Mouse (Mus musculus): Measurements from ENCODE around the gene Ttc21a. TPM values are rescaled to one million over a fixed set of nuclear protein-coding genes. Genes with fewer than 3 reads are reported as not detected.

Gene Ttc21a
- polyA plus RNA-seq, 1 experiment from 2014 or later = 0.39 TPM

DNA sequence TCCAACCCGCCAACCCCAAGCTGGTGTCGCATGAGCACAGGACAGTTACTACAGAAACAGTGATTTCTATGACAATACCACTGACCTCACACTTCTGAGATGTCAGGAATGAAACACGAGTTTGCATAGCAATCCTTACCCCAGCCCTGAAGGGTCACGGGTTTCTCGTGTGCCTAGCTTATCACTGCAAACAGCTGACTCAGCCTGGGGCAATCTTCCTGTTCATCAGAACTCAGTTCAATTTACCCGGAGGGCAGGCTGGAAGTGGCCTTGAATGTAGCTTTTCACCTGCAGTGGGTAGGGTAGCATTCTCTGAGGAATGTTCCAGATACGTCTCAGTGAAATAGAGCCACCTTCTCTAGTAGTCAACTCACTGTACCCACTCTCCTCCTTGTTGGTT lies 56.8 kb downstream of the Ttc21a start:
- H3K36me3 ChIP-seq (ENCODE audit: control insufficient read depth, insufficient read depth) = no peaks in the 10 kb centered on the region
- H3K9me3 ChIP-seq (replicated peaks; ENCODE audit: control insufficient read depth, low read length) = no peaks in the 10 kb centered on the region
- no peaks in the 10 kb centered on the region for H3K27me3 ChIP-seq (ENCODE audit: control insufficient read depth, insufficient read depth, low read length)
- H3K27ac ChIP-seq (ENCODE audit: low read length) = no peak overlapping the region
- ATAC-seq (replicated peaks; ENCODE audit: extremely low read depth, insufficient read depth, low FRiP score) = no peak
- no peak overlapping the region for H3K9ac ChIP-seq (ENCODE audit: low read length)
- no peak overlapping the region for H3K4me2 ChIP-seq (ENCODE audit: low read depth, low read length)
- no peak overlapping the region for H3K4me3 ChIP-seq (ENCODE audit: low read length)
- no peaks in the 10 kb centered on the region for H3K4me1 ChIP-seq (ENCODE audit: control insufficient read depth, insufficient read depth, low read length)
- WGBS = 53% methylated on average over 7 of the region's 7 CpGs

DNA sequence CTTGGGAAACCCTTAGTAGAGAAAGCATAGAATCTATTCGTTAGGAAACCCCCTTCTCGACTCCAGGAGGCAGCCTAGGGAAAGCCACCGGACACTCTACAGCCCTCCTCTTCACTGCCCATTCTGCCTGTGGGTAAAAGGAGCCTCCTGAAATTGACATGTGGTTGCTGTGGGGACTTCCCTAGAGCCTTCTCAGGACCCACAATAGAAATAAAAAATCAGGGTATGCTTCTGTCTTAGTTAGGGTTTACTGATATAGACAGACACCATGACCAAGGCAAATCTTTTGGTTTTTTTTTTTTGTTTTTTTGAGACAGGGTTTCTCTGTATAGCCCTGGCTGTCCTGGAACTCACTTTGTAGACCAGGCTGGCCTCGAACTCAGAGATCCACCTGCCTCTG lies 58.7 kb downstream of the Ttc21a start:
- Histone ChIP-seq H3K9me3 (replicated peaks; ENCODE audit: control insufficient read depth, low read length) (no peaks in the 10 kb centered on the region), H3K9ac (ENCODE audit: low read length) (no peak overlapping the region), H3K4me1 (ENCODE audit: control insufficient read depth, insufficient read depth, low read length) (peaks cover 4% of the 10 kb centered on the region), H3K4me2 (ENCODE audit: low read depth, low read length) (no peak overlapping the region), H3K4me3 (ENCODE audit: low read length) (no peak overlapping the region), H3K27ac (ENCODE audit: low read length) (no peak overlapping the region), H3K36me3 (ENCODE audit: control insufficient read depth, insufficient read depth) (no peaks in the 10 kb centered on the region), H3K27me3 (ENCODE audit: control insufficient read depth, insufficient read depth, low read length) (no peaks in the 10 kb centered on the region)
- 70% methylated on average over 4 of the region's 4 CpGs for WGBS
- no peak for ATAC-seq (replicated peaks; ENCODE audit: extremely low read depth, insufficient read depth, low FRiP score)

DNA sequence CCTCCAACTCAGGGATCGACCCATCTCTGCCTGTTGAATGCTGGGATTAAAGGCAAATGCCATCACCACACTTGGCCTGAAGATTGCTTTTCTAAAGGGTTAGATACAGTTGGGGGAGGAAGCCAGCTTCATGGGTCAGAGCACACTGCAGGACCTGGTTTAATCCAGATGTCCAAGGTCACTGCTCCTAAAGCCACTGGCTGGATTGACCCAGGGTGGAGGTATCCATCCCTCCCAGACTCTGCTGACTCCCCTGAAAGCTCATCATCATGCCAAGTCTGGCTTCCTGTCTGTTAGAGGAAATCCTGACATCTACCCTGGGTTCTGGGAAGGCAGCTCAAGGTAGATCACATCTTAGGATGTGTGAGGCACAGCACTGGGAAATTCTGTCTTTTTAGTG lies 61.4 kb downstream of the Ttc21a start:
- no peak overlapping the region for H3K9ac ChIP-seq (ENCODE audit: low read length)
- peaks cover 12% of the 10 kb centered on the region for H3K4me1 ChIP-seq (ENCODE audit: control insufficient read depth, insufficient read depth, low read length)
- H3K9me3 ChIP-seq (replicated peaks; ENCODE audit: control insufficient read depth, low read length) = no peaks in the 10 kb centered on the region
- H3K27ac ChIP-seq (ENCODE audit: low read length) = no peak overlapping the region
- no peaks in the 10 kb centered on the region for H3K36me3 ChIP-seq (ENCODE audit: control insufficient read depth, insufficient read depth)
- no peak overlapping the region for H3K4me2 ChIP-seq (ENCODE audit: low read depth, low read length)
- no peaks in the 10 kb centered on the region for H3K27me3 ChIP-seq (ENCODE audit: control insufficient read depth, insufficient read depth, low read length)
- no peak for ATAC-seq (replicated peaks; ENCODE audit: extremely low read depth, insufficient read depth, low FRiP score)
- H3K4me3 ChIP-seq (ENCODE audit: low read length) = no peak overlapping the region
- 77% methylated on average over 1 of the region's 1 CpGs for WGBS

DNA sequence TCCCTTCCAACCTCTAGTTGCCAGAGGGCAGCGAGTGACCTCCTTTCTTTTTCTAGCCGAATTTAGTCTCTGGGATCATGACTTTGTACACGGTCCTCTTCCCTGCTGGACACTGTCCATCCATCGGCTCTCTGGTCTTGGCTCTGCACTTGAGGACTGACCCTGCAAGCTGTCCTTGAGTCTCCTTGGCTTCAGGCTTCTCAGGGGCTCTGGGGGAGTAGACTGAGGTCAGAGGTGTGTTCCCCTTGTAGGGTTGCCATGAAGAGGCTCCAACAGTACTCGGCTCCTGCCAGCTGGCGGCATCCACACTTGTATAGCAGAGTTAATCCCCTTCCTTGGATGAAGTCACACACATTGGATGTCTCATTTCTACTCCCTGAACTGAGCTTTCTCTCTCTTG lies 62.2 kb downstream of the Ttc21a start:
- no peaks in the 10 kb centered on the region for H3K27me3 ChIP-seq (ENCODE audit: control insufficient read depth, insufficient read depth, low read length)
- H3K36me3 ChIP-seq (ENCODE audit: control insufficient read depth, insufficient read depth) = no peaks in the 10 kb centered on the region
- no peak overlapping the region for H3K9ac ChIP-seq (ENCODE audit: low read length)
- no peak for ATAC-seq (replicated peaks; ENCODE audit: extremely low read depth, insufficient read depth, low FRiP score)
- no peak overlapping the region for H3K4me3 ChIP-seq (ENCODE audit: low read length)
- H3K4me2 ChIP-seq (ENCODE audit: low read depth, low read length) = no peak overlapping the region
- H3K4me1 ChIP-seq (ENCODE audit: control insufficient read depth, insufficient read depth, low read length) = peaks cover 12% of the 10 kb centered on the region
- 70% methylated on average over 6 of the region's 6 CpGs for WGBS
- no peaks in the 10 kb centered on the region for H3K9me3 ChIP-seq (replicated peaks; ENCODE audit: control insufficient read depth, low read length)
- 0 out of 2 replicates have a peak overlapping the region, but pooled peaks have one; percentile 24 for H3K27ac ChIP-seq (ENCODE audit: low read length)

DNA sequence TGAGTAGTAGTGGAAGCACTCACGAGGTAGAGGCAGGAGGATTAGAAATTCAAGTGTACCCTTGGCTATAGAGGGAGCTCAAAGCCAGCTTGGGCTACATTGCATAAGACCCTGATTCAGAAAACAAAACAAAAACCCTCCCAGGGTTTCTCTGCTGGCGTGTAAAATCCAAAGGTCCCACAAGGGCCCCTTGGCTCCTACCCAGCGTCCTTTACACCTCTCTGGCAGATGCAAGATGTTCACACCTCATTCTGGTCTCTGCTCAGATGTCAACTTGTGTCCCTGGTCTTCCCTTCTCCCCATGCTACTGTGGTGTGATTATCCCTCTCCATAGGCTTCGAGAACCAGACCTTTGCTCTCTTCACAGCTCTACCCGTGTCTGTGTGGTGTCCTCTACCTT lies 63.4 kb downstream of the Ttc21a start:
- Histone ChIP-seq H3K4me3 (ENCODE audit: low read length) (no peak overlapping the region), H3K4me1 (ENCODE audit: control insufficient read depth, insufficient read depth, low read length) (peaks cover 12% of the 10 kb centered on the region), H3K9ac (ENCODE audit: low read length) (no peak overlapping the region), H3K27ac (ENCODE audit: low read length) (no peak overlapping the region; the same call in 1 of the 2 replicates), H3K4me2 (ENCODE audit: low read depth, low read length) (no peak overlapping the region), H3K9me3 (replicated peaks; ENCODE audit: control insufficient read depth, low read length) (no peaks in the 10 kb centered on the region), H3K36me3 (ENCODE audit: control insufficient read depth, insufficient read depth) (no peaks in the 10 kb centered on the region), H3K27me3 (ENCODE audit: control insufficient read depth, insufficient read depth, low read length) (no peaks in the 10 kb centered on the region)
- ATAC-seq (replicated peaks; ENCODE audit: extremely low read depth, insufficient read depth, low FRiP score) = no peak
- 66% methylated on average over 5 of the region's 5 CpGs for WGBS

DNA sequence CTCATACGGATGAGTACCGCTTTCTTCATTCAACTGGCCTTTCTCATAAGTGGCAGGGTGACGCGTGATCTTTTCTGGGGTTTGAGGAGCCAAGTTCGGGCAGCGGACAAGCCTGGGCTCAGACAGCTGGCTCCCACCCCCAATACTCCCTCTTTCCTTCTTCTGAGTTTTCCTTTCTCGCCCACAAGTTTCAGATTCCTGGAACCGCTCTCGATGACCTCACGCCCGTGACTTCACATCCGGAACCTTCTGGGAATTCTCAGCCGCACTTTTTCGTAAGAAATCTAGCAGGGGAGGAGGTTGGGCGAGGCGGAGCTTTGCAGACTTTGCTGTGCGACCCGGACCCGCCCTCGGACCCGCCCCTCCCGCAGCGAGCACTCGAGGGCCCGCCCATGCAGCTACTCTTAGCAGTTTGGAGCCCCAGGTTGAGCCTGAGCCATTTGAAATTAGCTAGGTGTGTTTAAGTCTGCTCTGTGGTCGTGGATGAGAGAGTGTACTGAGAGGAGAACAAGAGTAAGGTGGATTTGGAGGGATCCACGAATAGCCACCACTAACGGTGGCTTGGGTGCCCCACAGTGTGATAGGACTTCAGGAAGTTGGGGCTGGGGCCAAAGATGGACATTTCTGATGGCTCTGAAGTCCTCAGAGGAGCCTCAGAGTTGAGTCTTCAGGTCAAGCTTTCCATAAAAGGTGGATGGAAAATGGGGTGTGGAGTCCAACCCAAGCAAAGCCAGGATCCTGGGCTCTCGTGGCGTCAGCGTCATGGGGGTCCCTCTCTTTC lies 64.7 kb downstream of the Ttc21a start:
- Histone ChIP-seq H3K9me3 (replicated peaks; ENCODE audit: control insufficient read depth, low read length) (no peaks in the 10 kb centered on the region), H3K27me3 (ENCODE audit: control insufficient read depth, insufficient read depth, low read length) (no peaks in the 10 kb centered on the region), H3K4me3 (ENCODE audit: low read length) (peak overlapping the region; percentile 55), H3K27ac (ENCODE audit: low read length) (peak overlapping the region; percentile 86), H3K36me3 (ENCODE audit: control insufficient read depth, insufficient read depth) (no peaks in the 10 kb centered on the region), H3K9ac (ENCODE audit: low read length) (peak overlapping the region; percentile 76), H3K4me1 (ENCODE audit: control insufficient read depth, insufficient read depth, low read length) (peaks cover 12% of the 10 kb centered on the region), H3K4me2 (ENCODE audit: low read depth, low read length) (peak overlapping the region; percentile 82)
- 10% methylated on average over 31 of the region's 31 CpGs for WGBS
- peak; percentile 94 for ATAC-seq (replicated peaks; ENCODE audit: extremely low read depth, insufficient read depth, low FRiP score)

DNA sequence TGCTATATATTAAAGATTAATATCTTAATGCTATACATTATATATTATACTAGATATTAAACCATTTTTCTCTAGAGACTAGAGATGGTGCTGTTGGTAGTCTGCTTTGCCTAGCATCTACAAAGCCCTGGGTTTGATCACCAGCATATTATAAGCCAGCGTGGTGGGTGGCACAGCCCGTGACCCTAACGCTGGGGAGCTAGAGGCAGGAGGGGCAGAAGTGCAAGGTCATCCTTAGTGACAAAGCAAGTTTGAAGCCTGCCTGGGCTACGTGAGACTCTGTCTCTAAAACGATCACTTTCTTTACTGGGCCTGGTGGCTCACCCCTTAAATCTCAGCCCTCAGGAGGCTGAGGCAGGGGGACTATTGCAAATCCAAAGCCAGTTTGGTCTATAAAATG lies 65.5 kb downstream of the Ttc21a start:
- Histone ChIP-seq H3K4me3 (ENCODE audit: low read length) (no peak overlapping the region), H3K27ac (ENCODE audit: low read length) (no peak overlapping the region), H3K27me3 (ENCODE audit: control insufficient read depth, insufficient read depth, low read length) (no peaks in the 10 kb centered on the region), H3K4me1 (ENCODE audit: control insufficient read depth, insufficient read depth, low read length) (peaks cover 12% of the 10 kb centered on the region), H3K9ac (ENCODE audit: low read length) (no peak overlapping the region), H3K9me3 (replicated peaks; ENCODE audit: control insufficient read depth, low read length) (no peaks in the 10 kb centered on the region), H3K4me2 (ENCODE audit: low read depth, low read length) (no peak overlapping the region), H3K36me3 (ENCODE audit: control insufficient read depth, insufficient read depth) (no peaks in the 10 kb centered on the region)
- 82% methylated on average over 5 of the region's 5 CpGs for WGBS
- ATAC-seq (replicated peaks; ENCODE audit: extremely low read depth, insufficient read depth, low FRiP score) = no peak

DNA sequence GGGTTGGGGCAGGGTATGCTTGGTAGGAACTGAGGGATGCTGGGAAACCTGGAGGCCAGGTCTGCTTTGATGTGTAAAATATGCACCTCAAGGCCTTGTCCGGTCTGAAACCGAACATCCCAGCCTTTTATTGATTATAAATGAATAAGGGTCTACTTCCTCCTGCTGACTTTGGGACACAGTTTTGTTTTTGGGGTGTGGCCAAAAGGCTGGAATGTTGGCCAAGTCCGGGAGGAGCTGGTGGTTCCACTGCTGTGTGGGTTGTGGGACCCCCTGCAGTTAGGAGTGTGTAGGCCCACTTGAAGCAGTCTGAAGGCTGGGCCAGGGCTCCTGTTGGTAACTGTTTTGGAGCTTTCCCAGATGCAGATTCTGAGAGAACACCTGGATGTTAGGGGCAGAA lies 68.5 kb downstream of the Ttc21a start:
- Histone ChIP-seq H3K4me1 (ENCODE audit: control insufficient read depth, insufficient read depth, low read length) (peaks cover 13% of the 10 kb centered on the region), H3K9ac (ENCODE audit: low read length) (no peak overlapping the region), H3K27me3 (ENCODE audit: control insufficient read depth, insufficient read depth, low read length) (no peaks in the 10 kb centered on the region), H3K27ac (ENCODE audit: low read length) (no peak overlapping the region), H3K4me2 (ENCODE audit: low read depth, low read length) (no peak overlapping the region), H3K36me3 (ENCODE audit: control insufficient read depth, insufficient read depth) (no peaks in the 10 kb centered on the region), H3K4me3 (ENCODE audit: low read length) (no peak overlapping the region), H3K9me3 (replicated peaks; ENCODE audit: control insufficient read depth, low read length) (no peaks in the 10 kb centered on the region)
- ATAC-seq (replicated peaks; ENCODE audit: extremely low read depth, insufficient read depth, low FRiP score) = no peak
- WGBS = 76% methylated on average over 3 of the region's 3 CpGs

DNA sequence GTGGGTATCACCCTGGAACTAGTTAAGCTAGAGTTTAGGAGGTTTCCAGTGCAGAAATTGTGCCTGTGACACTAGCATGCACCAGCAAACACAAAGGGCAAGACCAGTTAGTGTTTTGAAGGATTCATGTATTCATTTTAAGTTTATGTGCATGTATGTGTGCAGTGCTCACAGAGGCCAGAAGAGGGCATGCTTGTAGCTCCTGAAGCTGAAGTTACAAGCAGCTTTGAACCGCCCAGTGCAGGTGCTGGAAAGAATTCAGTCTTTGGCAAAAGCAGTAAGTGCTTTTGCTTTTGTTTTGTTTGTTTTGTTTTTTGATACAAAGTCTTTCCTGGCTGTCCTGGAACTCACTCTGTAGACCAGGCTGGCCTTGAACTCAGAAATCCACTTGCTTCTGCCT lies 70.4 kb downstream of the Ttc21a start:
- Histone ChIP-seq H3K27me3 (ENCODE audit: control insufficient read depth, insufficient read depth, low read length) (no peaks in the 10 kb centered on the region), H3K36me3 (ENCODE audit: control insufficient read depth, insufficient read depth) (peaks cover 4% of the 10 kb centered on the region; the same call in 1 of the 2 replicates), H3K4me1 (ENCODE audit: control insufficient read depth, insufficient read depth, low read length) (peaks cover 10% of the 10 kb centered on the region), H3K4me3 (ENCODE audit: low read length) (no peak overlapping the region), H3K9ac (ENCODE audit: low read length) (no peak overlapping the region), H3K4me2 (ENCODE audit: low read depth, low read length) (no peak overlapping the region), H3K9me3 (replicated peaks; ENCODE audit: control insufficient read depth, low read length) (no peaks in the 10 kb centered on the region), H3K27ac (ENCODE audit: low read length) (no peak overlapping the region)
- ATAC-seq (replicated peaks; ENCODE audit: extremely low read depth, insufficient read depth, low FRiP score) = no peak
- WGBS = 96% methylated on average over 1 of the region's 1 CpGs

All from heart, embryonic 16.5 days (tissue).